Mouse (Mus musculus) adrenal gland, postnatal 25 days (tissue): Measurements from ENCODE around the gene B4galnt4. TPM values are rescaled to one million over a fixed set of nuclear protein-coding genes. Genes with fewer than 3 reads are reported as not detected.
A peak's percentile ranks its signal among the peaks of the same experiment; 100 is the strongest.
"Not testable (repeated sequence)": the region's sequence is repeated elsewhere in the genome, so short reads cannot be mapped to it uniquely, and the experiment has no call there.

Experiments used
- DNase-seq: peaks from one replicate; pipeline ENCODE4 v3.0.0; 2021; ENCODE audit warnings: mixed read lengths
- long read RNA-seq: library from polyadenylated mRNA; stranded (forward); transcript quantifications from one replicate; pipeline ENCODE4 v2.0.0, GENCODE M21; 2021
- total RNA-seq: library from RNA; stranded (reverse); gene quantifications from 2 replicates; pipeline ENCODE4 v1.2.3, GENCODE M21; 2021

Gene B4galnt4
- 2.5 and 3.6 TPM in 2 replicates for total RNA-seq
- long read RNA-seq, partial matches to known transcripts: 2 of 2 reads
- long read RNA-seq, other reads (novel, unspliced or antisense): 0 of 2 reads

DNA sequence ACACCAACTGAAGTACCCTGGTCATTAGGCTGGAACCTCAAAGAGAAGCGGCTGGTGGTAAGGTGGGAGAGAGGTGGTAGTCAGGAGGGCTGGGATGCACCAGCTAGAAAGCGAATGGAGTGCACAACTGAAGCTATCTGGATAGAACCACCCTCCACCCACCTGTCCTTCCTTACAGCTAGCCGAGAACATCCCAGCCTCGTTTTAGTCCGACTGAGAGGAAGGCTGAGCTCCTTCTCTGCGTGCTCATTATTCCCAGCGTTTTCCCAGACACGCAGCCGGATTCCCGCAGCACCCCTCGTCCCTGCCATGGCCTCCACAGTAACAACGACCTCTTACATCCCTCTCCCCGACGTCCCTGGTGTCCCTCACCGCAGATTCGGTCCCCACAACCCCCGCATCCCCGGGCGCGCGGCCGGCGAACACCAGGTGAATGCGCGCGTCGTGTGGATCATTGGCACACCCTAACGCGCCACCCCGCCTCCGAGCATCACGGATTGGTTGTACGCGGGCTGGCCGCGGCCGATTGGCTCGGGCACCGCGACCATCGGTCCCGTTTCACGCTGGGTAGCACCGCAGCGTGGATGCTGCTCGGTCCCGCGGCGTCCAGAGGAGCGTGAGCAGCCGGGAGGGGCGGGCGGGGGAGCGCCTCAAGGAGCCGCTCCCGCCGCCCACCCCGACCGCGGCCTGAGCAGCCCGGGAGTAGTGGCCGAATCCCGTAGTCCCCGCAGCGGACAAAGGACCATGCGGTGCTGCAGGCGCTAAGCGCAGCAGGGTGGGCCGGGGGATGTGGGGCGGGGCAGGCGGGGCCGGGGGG is at the start of gene B4galnt4:
Gene B4galnt4 (plus strand): TSS at position 679 of the 817 bp plus-strand sequence.
- DNase-seq: peak; percentile 80

DNA sequence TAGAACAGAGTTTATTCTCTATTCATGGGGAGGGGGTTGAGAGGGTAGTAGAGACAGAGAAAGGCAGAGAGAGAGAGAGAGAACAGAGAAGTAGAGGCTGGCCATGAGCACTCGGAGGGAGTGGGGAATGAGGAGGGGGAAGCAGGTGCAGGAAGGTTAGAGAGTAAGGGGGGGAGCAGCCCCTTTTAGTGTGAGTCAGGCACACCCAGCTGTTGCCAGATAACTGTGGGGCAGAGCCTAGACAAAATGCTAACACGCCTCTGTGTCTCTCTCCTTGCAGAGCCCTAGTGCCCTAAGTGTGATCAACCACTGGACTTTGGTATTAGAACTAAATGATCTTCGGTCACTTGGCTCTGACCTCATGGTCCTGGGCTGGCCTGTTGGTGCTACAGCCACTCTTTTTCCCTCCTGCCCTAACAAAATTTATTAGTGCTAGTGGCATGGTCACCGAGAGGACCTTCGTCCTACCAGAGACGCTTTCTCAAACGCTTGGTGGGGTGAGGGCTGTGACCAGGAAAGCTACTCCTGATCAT is 49.6 kb upstream of the B4galnt4 start:
- no peak for DNase-seq

DNA sequence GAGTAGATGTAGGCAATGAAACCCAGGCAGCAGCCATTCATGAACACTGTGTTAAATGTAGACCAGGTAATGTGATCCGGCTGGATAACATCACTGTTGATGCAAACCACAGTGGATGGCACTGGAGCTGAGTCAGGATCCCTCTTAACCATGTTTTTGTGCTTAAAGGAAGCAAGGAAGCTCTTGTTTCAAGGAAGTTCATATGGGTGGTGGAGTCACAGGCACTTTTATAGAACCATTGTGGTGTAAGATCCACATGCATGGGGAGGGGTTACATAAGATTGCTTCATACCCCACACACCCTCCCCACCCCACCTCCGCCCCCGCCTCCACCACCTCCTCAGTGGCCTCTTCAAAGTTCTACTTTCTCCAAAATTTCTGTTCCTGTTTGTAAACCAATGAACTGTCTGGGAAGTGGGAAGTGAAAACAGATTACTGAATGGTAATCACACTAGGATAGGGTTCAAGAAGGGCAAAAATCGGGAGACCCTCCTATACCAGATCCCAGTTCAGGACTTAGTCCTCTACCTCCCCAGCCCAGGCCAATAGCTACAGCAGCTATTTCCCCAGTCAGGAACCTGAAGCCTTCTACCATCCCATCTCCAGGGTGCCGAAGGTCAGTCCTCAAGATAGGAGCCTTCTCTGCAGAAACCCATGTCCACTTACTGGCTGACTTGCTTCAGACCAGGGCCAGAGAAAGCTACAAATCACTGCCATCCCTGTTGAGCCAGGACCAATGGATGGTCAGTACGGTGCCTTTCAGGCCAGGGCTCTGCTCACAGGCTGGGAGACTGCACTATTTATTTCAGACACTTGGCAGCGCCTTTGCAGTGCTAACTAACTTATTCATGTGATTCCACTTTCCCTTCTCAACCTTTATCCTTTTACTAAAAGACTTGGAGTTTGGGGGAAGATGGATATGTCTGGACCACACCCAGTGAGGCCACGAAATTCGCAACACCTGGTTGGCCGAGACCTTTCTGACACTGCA is 43.9 kb upstream of the B4galnt4 start:
- DNase-seq: no peak

DNA sequence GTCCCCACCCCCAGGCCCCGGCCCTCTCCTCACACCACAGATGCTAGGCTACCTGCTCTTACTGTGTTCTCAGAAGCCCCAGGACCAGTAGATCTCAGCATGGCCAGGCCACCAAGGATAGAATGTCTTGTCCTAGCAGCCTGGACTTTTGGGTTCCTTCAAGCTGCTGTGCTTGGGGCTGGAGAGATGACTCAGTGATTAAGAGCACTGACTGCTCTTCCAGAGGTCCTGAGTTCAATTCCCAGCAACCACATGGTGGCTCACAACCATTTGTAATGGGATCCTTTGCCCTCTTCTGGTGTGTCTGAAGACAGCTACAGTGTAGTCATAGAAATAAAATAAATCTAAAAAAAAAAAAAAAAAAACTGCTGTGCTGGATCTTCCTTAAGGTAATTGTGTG is 43.1 kb upstream of the B4galnt4 start, which contains the start of gene Ifitm6:
Gene Ifitm6 (minus strand): TSS at position 101 of the 400 bp plus-strand sequence.
- DNase-seq: not testable (repeated sequence)

DNA sequence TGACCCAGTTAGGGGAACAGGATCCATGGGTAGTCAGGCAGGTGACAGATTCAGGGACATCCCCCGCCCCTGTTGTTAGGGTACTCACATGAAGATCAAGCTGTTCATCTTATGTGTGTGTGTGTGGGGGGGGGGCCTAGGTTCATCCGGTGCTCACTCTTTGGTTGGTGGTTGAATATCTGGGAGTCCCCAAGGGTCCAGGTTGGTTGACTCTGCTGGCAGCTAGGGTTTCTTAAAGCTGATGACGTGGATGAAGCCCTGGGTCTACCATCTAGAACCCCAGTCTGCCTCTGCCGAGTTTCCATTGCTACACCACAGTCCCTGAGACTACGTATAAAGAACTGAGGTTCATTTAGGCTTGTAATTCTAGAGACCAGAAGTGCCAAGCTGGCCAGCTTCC is 41.9 kb upstream of the B4galnt4 start:
- DNase-seq: no peak

DNA sequence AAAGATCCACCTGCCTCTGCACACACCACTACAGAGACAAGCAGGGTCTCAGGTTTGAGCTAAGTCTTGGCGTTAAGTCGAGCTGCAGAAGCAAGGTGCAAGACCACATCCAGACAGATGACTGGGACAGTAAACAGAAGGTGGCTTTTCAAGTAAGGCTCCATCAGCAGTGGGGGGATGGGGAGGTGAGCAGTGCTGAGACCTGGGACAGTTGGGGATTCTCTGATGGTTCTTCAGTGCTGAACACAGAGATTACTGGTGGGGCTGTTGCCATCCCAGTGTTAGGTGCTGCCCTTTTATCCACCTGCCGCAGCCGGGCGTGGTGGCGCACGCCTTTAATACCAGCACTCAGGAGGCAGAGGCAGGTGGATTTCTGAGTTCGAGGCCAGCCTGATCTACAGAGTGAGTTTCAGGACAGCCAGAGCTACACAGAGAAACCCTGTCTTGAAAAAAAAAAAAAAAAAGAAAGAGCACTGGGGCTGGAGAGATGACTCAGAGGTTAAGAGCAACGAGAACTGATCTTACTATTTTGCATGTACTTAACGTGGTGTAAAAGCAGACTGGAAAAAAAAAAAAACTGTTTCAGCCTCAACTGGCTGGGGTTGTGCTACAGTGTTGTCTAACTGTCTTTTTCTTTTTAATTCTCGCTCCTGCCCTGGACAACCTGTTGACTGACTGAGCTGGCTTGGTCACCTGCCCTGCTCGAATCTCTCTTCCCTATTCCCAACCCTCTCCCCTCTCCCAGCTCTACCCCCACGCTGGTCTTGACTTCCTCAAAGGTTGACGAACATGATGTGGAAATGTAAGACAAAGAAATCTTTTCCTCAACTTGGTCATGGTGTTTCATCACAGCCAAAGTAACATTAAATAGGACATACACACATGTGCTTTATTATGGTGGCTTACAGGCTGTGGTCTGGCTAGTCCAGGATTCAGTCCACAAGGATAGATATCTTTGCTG is 39.1 kb upstream of the B4galnt4 start:
- no peak for DNase-seq

DNA sequence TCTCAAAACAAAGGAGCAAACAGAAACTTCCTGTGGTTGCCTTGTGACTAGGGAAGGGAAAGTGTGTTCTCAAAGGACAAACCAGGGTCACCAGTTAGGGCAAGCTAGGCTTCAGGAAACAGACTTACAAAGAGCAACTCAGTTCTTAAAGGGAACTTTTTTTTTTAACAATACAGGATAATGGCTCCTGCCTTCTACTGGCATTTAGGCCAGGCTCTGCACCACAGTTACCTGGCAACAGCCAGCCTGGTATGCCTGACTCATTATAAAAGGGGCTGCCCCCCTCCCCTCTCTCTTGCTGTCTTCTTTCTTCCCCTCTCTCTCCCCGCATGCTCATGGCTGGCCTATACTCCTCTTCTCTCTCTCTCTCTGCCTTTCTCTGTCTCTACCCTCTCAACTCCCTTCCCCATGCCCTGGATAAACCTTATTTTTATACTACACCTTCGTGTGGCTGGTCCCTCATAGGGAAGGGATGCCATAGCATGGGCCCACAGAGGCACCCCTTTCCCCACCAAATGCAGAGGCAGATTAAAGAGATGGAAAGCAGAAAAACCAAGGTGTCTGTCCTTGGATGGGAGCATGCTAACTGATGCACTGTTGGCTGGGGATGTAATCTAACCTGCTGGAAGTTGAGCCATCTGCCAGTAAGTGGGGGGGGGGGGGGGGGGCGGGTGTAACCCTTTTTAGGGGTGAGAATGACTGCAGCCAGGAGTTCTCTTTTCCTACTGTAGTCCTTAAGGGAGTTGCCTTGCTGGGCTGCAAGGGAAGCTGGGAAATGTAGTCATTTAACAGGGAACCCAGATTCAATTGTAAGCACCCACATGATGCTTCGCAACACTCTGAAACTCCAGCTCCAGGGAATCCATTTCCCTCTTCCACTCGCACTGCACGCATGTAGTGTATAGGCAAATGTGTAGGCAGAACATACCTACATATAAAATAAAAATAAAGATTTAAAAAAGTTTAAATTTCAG is 35.8 kb upstream of the B4galnt4 start:
- no peak for DNase-seq

DNA sequence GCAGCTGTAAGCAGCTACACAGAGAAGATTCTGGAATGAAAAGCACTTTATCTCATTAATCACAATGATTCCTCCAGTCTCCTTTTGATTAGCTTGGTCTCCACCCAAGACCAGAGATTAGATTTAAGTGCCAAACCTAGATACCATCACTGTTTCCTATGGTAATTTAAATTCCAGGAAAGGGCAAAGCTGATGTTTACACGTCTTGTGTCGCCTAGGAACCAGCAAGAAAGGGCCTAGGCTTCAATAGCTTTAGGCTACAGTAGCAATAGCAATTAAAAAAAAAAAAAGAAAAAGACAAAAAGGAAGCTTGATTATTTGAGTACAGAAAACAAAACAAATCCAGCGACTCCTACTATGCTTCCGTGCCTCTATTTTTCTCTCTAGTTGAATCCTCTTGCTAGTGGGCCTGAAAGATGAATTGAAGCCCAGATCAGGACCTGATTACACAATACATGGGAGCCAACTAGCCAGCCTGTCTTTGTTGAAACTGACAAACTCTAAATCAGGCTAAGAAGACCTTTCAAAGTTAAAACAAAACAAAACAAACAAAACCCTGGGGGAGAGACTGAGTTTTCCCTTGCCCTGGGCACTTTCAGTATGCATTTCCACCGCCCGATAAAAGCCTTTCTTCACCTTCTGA is 34.7 kb upstream of the B4galnt4 start:
- DNase-seq: no peak

DNA sequence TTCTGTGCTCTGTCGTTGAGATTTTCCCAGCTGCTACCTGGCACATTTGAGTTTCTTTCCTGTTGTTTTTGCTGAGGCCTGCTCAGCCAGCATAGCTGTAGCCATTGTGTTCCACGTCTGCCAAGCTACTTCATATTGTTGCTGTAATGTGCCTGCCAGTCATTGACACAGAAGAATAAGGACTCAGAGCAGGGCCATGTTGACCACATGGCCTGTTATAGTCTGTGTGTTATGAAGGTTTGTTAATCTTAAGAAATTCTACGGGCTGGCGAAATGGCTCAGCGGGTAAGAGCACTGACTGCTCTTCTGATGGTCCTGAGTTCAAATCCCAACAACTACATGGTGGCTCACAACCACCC is 34.2 kb upstream of the B4galnt4 start:
- no peak for DNase-seq

DNA sequence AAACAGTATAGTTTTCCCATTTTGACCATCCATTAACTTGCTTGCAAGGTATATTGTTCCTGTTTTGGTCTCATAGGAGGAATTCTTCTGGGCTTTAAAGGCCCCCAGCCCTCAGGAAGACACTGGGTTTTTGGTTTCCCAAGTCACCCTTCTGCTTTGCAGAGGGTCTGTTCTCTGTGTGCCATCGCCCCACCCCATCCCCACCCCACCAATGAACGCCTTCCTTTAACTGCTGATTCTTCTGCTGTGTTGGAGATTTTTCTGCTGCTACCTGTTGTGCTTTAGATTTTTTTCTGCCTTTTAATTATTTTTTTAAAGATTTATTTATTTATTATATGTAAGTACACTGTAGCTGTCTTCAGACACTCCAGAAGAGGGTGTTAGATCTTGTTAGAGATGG is 32.1 kb upstream of the B4galnt4 start, which contains the start of gene Gm17387:
Gene Gm17387 (plus strand): TSS at position 301 of the 400 bp plus-strand sequence.
- DNase-seq: no peak

DNA sequence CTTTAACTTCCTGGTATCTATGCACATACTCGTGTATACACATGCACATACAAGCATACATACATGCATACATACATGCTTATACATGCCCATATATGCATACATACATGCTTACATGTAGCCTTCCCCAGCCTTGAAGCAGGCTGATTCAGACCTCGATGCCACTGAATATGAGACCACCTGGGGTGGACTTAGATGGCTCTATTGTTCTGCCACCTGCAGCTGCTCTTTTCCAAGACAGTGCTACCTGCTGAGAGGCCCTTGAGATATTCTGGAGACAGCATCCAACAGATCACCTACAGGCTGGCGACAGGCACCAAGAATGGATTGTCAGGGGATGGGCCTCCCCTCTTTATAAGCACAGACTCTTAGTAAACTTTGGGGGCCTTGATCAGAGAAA is 30.5 kb upstream of the B4galnt4 start:
- DNase-seq: no peak

DNA sequence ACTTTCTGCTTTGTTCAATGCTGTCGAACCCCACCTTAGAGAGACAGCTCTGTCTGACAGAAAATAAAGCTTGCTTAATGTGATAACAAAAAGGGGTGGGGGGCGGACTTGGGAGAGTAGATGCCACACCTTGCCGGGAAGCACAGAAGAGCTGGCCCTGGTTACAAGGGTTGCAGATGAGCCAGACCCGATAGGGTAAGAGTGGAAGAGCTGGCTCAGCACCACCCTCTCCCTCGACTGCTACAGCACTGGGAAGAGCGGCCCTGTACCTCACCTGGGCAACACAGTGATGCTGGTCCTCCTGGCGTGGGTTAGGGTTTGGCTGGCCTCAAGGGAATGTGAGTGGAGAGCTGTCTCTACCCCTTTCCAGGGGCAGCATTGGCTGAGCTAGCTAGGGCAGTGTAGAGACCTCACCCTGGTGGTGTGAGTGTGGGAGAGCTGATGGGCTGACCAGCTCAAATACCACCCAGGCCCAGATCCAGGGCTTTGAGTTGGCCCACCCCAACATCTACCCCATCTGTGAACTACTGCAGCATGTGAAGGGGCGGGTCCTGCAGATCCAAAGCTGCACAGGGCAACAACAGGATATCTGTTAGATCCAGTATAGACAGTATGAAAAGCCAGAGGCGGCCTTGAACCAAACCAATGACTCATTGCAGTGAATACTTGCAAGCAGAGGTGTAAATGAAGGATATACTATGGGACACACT is 28.3 kb upstream of the B4galnt4 start:
- no peak for DNase-seq

DNA sequence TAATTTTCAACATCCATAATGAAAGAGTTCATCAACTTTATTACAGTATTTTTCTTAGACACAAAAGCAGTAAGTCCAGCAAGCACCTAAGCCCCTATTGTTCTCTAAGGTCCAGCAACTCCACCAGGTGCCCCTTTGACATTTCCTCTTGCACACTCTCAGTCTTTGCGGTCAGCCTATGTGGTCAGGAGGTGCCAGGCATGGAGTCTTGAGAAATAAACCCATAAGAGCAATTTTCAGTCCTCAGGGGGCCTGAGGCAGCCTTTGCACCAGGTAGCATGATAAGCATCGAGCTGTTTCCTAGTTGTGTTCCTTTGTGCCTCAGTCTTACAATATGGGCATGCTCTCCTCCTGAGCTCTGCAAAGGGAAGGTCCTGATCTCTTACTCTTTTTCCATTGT is 24.3 kb upstream of the B4galnt4 start:
- DNase-seq: not testable (repeated sequence)

DNA sequence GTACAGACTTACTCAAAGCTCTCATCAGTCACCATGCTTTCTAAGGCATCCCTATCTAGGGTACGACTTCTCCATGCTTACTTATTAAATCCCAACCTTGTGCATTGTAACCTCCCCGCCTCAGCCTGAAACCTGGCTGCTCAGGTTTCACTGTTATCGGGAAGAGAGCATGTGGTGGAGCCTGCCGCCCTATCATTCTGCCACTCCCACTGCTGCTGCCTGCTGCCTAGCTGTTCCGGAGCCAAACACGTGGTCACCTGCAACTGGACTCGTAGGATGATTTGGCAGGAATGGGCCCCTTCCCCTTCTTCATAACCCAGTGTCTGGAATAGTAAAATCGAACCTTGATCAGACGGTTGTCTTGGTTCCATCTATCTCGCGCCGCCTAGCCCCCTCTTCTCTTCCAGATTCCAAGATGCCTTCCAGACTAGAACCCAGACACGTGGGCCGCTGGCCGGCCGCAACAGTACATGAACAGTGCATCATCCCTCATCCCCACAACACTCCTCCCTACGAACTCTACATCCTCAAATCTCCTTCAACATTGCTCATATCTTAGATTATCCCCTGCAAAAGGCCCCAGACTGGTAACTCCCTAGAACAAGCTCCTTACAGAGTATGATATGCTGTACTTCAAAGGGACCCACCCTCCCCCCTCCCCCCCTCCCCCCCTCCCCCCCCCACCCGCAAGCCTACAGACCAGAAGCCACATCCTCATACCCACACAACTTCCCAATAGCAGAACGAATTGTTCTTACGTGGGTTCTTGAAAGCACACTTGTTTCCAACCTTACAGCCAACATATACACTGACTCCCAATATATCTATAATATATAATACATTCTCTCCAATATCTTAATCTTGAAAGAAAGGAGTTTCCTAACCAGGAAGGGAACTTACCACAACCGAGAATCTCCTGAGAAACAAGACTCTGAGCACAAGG is 22.5 kb upstream of the B4galnt4 start:
- DNase-seq: no peak

DNA sequence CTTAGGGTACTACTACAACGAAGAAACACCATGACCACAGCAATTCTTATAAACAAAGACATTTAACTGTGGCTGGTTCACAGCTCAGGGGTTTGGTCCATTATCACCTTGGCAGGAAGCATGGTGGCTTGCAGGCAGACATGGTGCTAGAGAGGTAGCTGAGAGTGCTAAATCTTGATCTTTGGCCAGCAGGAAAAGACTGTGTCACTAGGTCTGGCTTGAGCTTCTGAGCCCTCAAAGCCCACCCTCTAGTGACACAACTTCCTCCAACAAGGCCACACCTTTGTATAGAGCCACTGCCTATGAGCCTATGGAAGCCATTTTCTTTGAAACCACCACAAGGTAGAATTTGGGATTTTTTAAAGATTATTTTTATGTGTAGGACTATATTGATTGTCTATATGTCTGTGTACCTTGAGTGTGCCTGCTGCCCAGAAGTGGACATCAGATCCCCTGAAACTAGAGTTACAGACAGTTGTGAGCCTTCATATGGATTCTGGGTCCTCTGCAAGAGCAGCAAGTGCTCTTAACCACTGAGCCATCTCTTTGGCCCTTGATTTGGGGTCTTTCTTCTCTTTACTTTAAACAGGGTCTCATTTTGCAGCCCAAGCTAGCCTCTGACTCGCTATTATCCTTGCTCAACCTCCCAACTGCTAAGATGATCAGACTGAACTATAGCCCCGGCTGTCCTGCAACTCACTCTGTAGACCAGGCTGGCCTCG is 21.4 kb upstream of the B4galnt4 start:
- DNase-seq: no peak

DNA sequence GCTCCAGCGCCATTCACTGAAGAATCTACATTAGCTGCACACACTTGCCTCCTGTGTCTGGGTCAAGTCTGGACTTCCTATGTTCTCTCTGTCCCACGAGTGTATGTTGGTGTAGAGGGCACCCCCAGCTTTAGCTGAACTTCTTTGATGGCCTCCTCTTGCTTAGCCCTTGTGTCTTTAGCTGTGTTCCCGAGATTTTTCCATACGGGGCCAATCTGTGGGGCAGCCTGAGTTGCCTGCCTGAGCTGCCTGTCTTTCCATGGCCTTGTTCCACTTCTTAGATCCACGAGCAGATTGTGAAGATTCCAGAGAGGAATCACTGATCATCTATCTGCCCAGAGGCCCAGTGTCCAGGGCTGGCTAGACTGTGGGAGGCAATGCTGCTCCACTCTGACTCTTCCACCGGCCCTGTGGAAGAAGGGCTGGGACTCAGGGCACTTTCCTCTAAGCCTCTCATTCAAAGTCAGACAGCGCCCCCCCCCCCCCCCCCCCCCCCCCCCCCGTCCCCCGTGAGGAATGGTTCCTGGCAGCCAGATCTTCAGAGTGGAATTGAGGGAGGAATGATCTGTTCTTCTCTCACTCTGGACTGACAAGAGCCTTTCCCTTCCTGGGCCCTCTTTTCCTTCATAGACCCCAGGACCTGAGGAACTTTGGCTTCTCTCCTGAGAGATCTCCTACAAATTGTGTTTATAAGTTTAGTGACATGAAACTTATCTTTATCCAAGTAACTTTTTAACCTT is 19.9 kb upstream of the B4galnt4 start:
- no peak for DNase-seq
